Comparison of ENCODE assay signal across 8 mouse cellular contexts in genomic region chr2:28547237-28548172, GRCm38 (mm10). TPM values are rescaled to one million over a fixed set of nuclear protein-coding genes. Genes with fewer than 3 reads are reported as not detected.
DNase-seq lines count a peak whose midpoint lies in the region; ATAC-seq and TF ChIP-seq lines count a peak whose summit lies in the region.

No protein-coding gene starts in this region.

- intact Hi-C loops in left cerebral cortex, adult 2 months (cut with DNase I) = loop anchor here (1.0 kb wide), 2 partner anchors 30 to 33 kb away; no protein-coding TSS in a partner anchor
- intact Hi-C loops in gastrocnemius, postnatal 36 days (cut with DNase I) = loop anchor here (1.0 kb wide), 2 partner anchors 30 to 36 kb away; partner anchors contain the start of gene Gtf3c5

- H3K9ac ChIP-seq in liver, embryonic 12.5 days = no peak overlapping the region
- H3K9ac ChIP-seq in stomach, embryonic 14.5 days (replicated peaks; ENCODE audit: low read depth, low read length) = no peak overlapping the region

- WGBS in liver, embryonic 12.5 days (ENCODE audit: insufficient replicate concordance) = 40% methylated on average over 11 of the region's 11 CpGs
- WGBS in stomach, embryonic 14.5 days = 55% methylated on average over 11 of the region's 11 CpGs

- H3K9me3 ChIP-seq in liver, embryonic 12.5 days (replicated peaks) = no peaks in the 10 kb centered on the region
- no peaks in the 10 kb centered on the region for H3K9me3 ChIP-seq in stomach, embryonic 14.5 days (ENCODE audit: control insufficient read depth, low read depth, low read length)

- H3K4me1 ChIP-seq in liver, embryonic 12.5 days = no peaks in the 10 kb centered on the region
- no peaks in the 10 kb centered on the region for H3K4me1 ChIP-seq in stomach, embryonic 14.5 days (ENCODE audit: control insufficient read depth, insufficient read depth, low read length)

- no peak overlapping the region for H3K4me3 ChIP-seq in left cerebral cortex, adult 2 months
- H3K4me3 ChIP-seq in liver, embryonic 12.5 days = no peak overlapping the region
- no peak overlapping the region for H3K4me3 ChIP-seq in stomach, embryonic 14.5 days (ENCODE audit: low read depth, low read length)

- H3K27me3 ChIP-seq in liver, embryonic 12.5 days (replicated peaks) = no peaks in the 10 kb centered on the region
- no peaks in the 10 kb centered on the region for H3K27me3 ChIP-seq in stomach, embryonic 14.5 days (ENCODE audit: control insufficient read depth, insufficient read depth, low read length)

- ATAC-seq in liver, embryonic 12.5 days = peak; percentile 8; the same call in 1 of the 2 replicates
- ATAC-seq in stomach, embryonic 14.5 days (ENCODE audit: insufficient number of reproducible peaks, insufficient read depth, low FRiP score, low read depth) = peak; percentile 53; the same call in 1 of the 2 replicates

- H3K4me2 ChIP-seq in liver, embryonic 12.5 days = no peak overlapping the region
- H3K4me2 ChIP-seq in stomach, embryonic 14.5 days (replicated peaks; ENCODE audit: low read depth, low read length) = no peak overlapping the region

- no peak overlapping the region for H3K27ac ChIP-seq in left cerebral cortex, adult 2 months
- no peak overlapping the region for H3K27ac ChIP-seq in liver, embryonic 12.5 days
- H3K27ac ChIP-seq in stomach, embryonic 14.5 days (ENCODE audit: low read length) = no peak overlapping the region

- DNase-seq in left cerebral cortex, adult 2 months (ENCODE audit: extremely low spot score in 1 of 2, low spot score in 2 of 2) = peak; percentile 80 to 83
- no peak for DNase-seq in left cerebral cortex, adult 11 months (ENCODE audit: low spot score)
- peak; percentile 89 for DNase-seq in embryo, embryonic 10.5 days (ENCODE audit: low spot score)
- DNase-seq in gastrocnemius, postnatal 36 days = peak; percentile 83 to 87
- DNase-seq in kidney, adult 11 months = peak; percentile 73
- peak; percentile 87 for DNase-seq in neural tube, embryonic 10.5 days (ENCODE audit: extremely low spot score, low spot score)

- peaks cover 15% of the 10 kb centered on the region for H3K36me3 ChIP-seq in liver, embryonic 12.5 days
- H3K36me3 ChIP-seq in stomach, embryonic 14.5 days (ENCODE audit: control insufficient read depth, insufficient read depth, low read length) = peaks cover 83% of the 10 kb centered on the region

- TF ChIP-seq CTCF in left cerebral cortex, adult 2 months (IDR thresholded peaks at IDR 0.05) = peak; percentile 86

RNA-seq across cellular contexts. Expression of gene Cel, which starts 15.7 kb away (rescaled TPM):
- not detected for total RNA-seq in left cerebral cortex, adult 2 months (2021)
- not detected for total RNA-seq in gastrocnemius, postnatal 36 days (2021)
- not detected in 2 replicates for polyA plus RNA-seq in liver, embryonic 12.5 days (2016; fragmentation: Nextera tagmentation; extraction: Ambion mirVana)
- 28.9 TPM in 1 of 2 replicates, not detected in the other for polyA plus RNA-seq in stomach, embryonic 14.5 days (2014; fragmentation: Nextera tagmentation; extraction: Ambion mirVana)

RNA-seq across cellular contexts. Expression of gene Ralgds, which starts 34.6 kb away (rescaled TPM):
- 10 to 100 TPM; 81.1 to 92.6 TPM for total RNA-seq in left cerebral cortex, adult 2 months (2021)
- total RNA-seq in gastrocnemius, postnatal 36 days (2021) = 1 to 10 TPM; 8.5 to 9.4 TPM
- 4.3 and 5.5 TPM in 2 replicates for polyA plus RNA-seq in liver, embryonic 12.5 days (2016; fragmentation: Nextera tagmentation; extraction: Ambion mirVana)
- 36.2 and 38.6 TPM in 2 replicates for polyA plus RNA-seq in stomach, embryonic 14.5 days (2014; fragmentation: Nextera tagmentation; extraction: Ambion mirVana)

RNA-seq across cellular contexts. Expression of gene Gtf3c5, which starts 36.0 kb away (rescaled TPM):
- total RNA-seq in left cerebral cortex, adult 2 months (2021) = 10 to 100 TPM; 18.3 TPM
- 1 to 10 TPM; 5.9 to 6.2 TPM for total RNA-seq in gastrocnemius, postnatal 36 days (2021)
- 24.9 and 26.3 TPM in 2 replicates for polyA plus RNA-seq in liver, embryonic 12.5 days (2016; fragmentation: Nextera tagmentation; extraction: Ambion mirVana)
- 29.0 and 30.5 TPM in 2 replicates for polyA plus RNA-seq in stomach, embryonic 14.5 days (2014; fragmentation: Nextera tagmentation; extraction: Ambion mirVana)

RNA-seq across cellular contexts. Expression of gene Gm10134, which starts 41.6 kb away (rescaled TPM):
- 1 to 10 TPM in 1 of 2 experiments, not detected in 1; 1.9 TPM for total RNA-seq in left cerebral cortex, adult 2 months (2021)
- total RNA-seq in gastrocnemius, postnatal 36 days (2021) = not detected
- polyA plus RNA-seq in liver, embryonic 12.5 days (2016; fragmentation: Nextera tagmentation; extraction: Ambion mirVana) = 0.64 and 0.71 TPM in 2 replicates
- polyA plus RNA-seq in stomach, embryonic 14.5 days (2014; fragmentation: Nextera tagmentation; extraction: Ambion mirVana) = 6.6 and 7.5 TPM in 2 replicates

RNA-seq across cellular contexts. Expression of gene Gbgt1, which starts 50.8 kb away (rescaled TPM):
- 1 to 10 TPM; 1.8 to 2.9 TPM for total RNA-seq in left cerebral cortex, adult 2 months (2021)
- total RNA-seq in gastrocnemius, postnatal 36 days (2021) = 1 to 10 TPM in 1 of 2 experiments, under 1 TPM in 1; 0.79 to 1.2 TPM
- 0.37 and 0.39 TPM in 2 replicates for polyA plus RNA-seq in liver, embryonic 12.5 days (2016; fragmentation: Nextera tagmentation; extraction: Ambion mirVana)
- 2.9 and 3.1 TPM in 2 replicates for polyA plus RNA-seq in stomach, embryonic 14.5 days (2014; fragmentation: Nextera tagmentation; extraction: Ambion mirVana)

Comparison
In these comparisons a context has a peak if more than half of its experiments do, and no peak if none do; other contexts are left out.
1. RNA of gene Ralgds, which starts 34.6 kb away (total RNA-seq): 81.1 to 92.6 TPM in left cerebral cortex, adult 2 months; 8.5 to 9.4 TPM in gastrocnemius, postnatal 36 days; every median in the first group is over 4 times any median in the second.